In genomic region chr19:25381972-25382371, GRCm38 (mm10) we compare ENCODE assay signal across 12 mouse cellular contexts.
DNase-seq lines count a peak whose midpoint lies in the region; ATAC-seq and TF ChIP-seq lines count a peak whose summit lies in the region.
"Had no signal": no experiment of that assay in that cellular context is flagged by ENCODE, and none has a peak within 500 bp of the region (broad histone marks: within the 10 kb centered on the region; RNA-seq: fewer than 3 reads in every experiment).

No protein-coding gene starts in this region.

- H3K27ac ChIP-seq in heart, postnatal 0 days (ENCODE audit: low read depth), result peak overlapping the region; percentile 64
- peak overlapping the region; percentile 25; the same call in 1 of the 2 replicates for H3K27ac ChIP-seq in embryonic facial prominence, embryonic 12.5 days
- peak overlapping the region; percentile 77 for H3K27ac ChIP-seq in intestine, embryonic 14.5 days (ENCODE audit: low read depth)
- peak overlapping the region; percentile 80 for H3K27ac ChIP-seq in liver, embryonic 15.5 days (replicated peaks)
- H3K27ac ChIP-seq: hindbrain, embryonic 13.5 days; neural tube, embryonic 12.5 days had no signal

- H3K9me3 ChIP-seq in heart, postnatal 0 days (replicated peaks; ENCODE audit: control insufficient read depth, low read length), result no peaks in the 10 kb centered on the region
- no peaks in the 10 kb centered on the region for H3K9me3 ChIP-seq in embryonic facial prominence, embryonic 12.5 days
- H3K9me3 ChIP-seq in intestine, embryonic 14.5 days (ENCODE audit: control insufficient read depth, low read length), result no peaks in the 10 kb centered on the region
- no peaks in the 10 kb centered on the region for H3K9me3 ChIP-seq in liver, embryonic 15.5 days (replicated peaks)
- H3K9me3 ChIP-seq: hindbrain, embryonic 13.5 days; neural tube, embryonic 12.5 days had no signal

- WGBS in heart, postnatal 0 days, result 17% methylated on average over 7 of the region's 7 CpGs
- 41% methylated on average over 7 of the region's 7 CpGs for WGBS in embryonic facial prominence, embryonic 12.5 days
- WGBS in intestine, embryonic 14.5 days, result 11% methylated on average over 7 of the region's 7 CpGs
- WGBS in liver, embryonic 15.5 days (ENCODE audit: insufficient replicate concordance), result 24% methylated on average over 7 of the region's 7 CpGs

- H3K4me3 ChIP-seq in heart, postnatal 0 days (ENCODE audit: low read depth, low read length), result no peak overlapping the region
- no peak overlapping the region for H3K4me3 ChIP-seq in embryonic facial prominence, embryonic 12.5 days
- 0 out of 2 replicates have a peak overlapping the region, but pooled peaks have one; percentile 8 for H3K4me3 ChIP-seq in intestine, embryonic 14.5 days (ENCODE audit: low read depth, low read length)
- peak overlapping the region; percentile 35 for H3K4me3 ChIP-seq in liver, embryonic 15.5 days (replicated peaks)
- H3K4me3 ChIP-seq: hindbrain, embryonic 13.5 days; neural tube, embryonic 12.5 days had no signal

- ATAC-seq in heart, postnatal 0 days (ENCODE audit: insufficient read depth, low read depth), result no peak
- no peak for ATAC-seq in embryonic facial prominence, embryonic 12.5 days (ENCODE audit: insufficient number of reproducible peaks, insufficient read depth, low FRiP score, low TSS enrichment)
- ATAC-seq in intestine, embryonic 14.5 days (replicated peaks; ENCODE audit: low FRiP score, low TSS enrichment, low read depth), result peak; percentile 86
- ATAC-seq in liver, embryonic 15.5 days (ENCODE audit: insufficient read depth), result peak; percentile 88
- ATAC-seq: Patski had no signal

- TF ChIP-seq CTCF in heart, postnatal 0 days (IDR thresholded peaks at IDR 0.05; ENCODE audit: low read depth), result no peak

- no peak overlapping the region; the same call in 1 of the 2 replicates for H3K9ac ChIP-seq in heart, postnatal 0 days (replicated peaks; ENCODE audit: low read depth, low read length)
- H3K9ac ChIP-seq in embryonic facial prominence, embryonic 12.5 days, result no peak overlapping the region
- H3K9ac ChIP-seq in intestine, embryonic 14.5 days (ENCODE audit: low read length), result no peak overlapping the region
- no peak overlapping the region for H3K9ac ChIP-seq in liver, embryonic 15.5 days
- H3K9ac ChIP-seq: hindbrain, embryonic 13.5 days; neural tube, embryonic 12.5 days had no signal

- no peak for TF ChIP-seq EP300 in heart, postnatal 0 days (IDR thresholded peaks at IDR 0.05; ENCODE audit: low read depth)

- peaks cover 33% of the 10 kb centered on the region for H3K4me1 ChIP-seq in heart, postnatal 0 days (ENCODE audit: control insufficient read depth, insufficient read depth)
- H3K4me1 ChIP-seq in embryonic facial prominence, embryonic 12.5 days, result peaks cover 17% of the 10 kb centered on the region
- H3K4me1 ChIP-seq in intestine, embryonic 14.5 days (replicated peaks; ENCODE audit: control insufficient read depth, insufficient read depth, low read length), result peaks cover 21% of the 10 kb centered on the region; the same call in 1 of the 2 replicates
- peaks cover 9% of the 10 kb centered on the region for H3K4me1 ChIP-seq in liver, embryonic 15.5 days (replicated peaks)

- no peaks in the 10 kb centered on the region for H3K27me3 ChIP-seq in heart, postnatal 0 days (ENCODE audit: control insufficient read depth, insufficient read depth, low read length)
- H3K27me3 ChIP-seq in embryonic facial prominence, embryonic 12.5 days, result 0 out of 2 replicates have a peak, but pooled peaks cover 2% of the 10 kb centered on the region
- no peaks in the 10 kb centered on the region for H3K27me3 ChIP-seq in intestine, embryonic 14.5 days (replicated peaks; ENCODE audit: control insufficient read depth, insufficient read depth, low read length)
- H3K27me3 ChIP-seq in liver, embryonic 15.5 days, result no peaks in the 10 kb centered on the region
- H3K27me3 ChIP-seq: CH12.LX; hindbrain, embryonic 13.5 days; neural tube, embryonic 12.5 days; Patski had no signal

- intact Hi-C loops in left cerebral cortex, postnatal 10 days (cut with DNase I), result no loop called here

- no peak for DNase-seq in heart, postnatal 0 days (ENCODE audit: low spot score)
- DNase-seq in heart, adult 9 months (ENCODE audit: low spot score in 2 of 2), result no peak
- peak; percentile 67 for DNase-seq in intestine, embryonic 14.5 days (ENCODE audit: low spot score)
- no peak for DNase-seq in adrenal gland, postnatal 14 days
- DNase-seq in left cerebral cortex, postnatal 10 days (ENCODE audit: extremely low spot score in 1 of 2, low spot score in 2 of 2), result no peak

- peak overlapping the region; percentile 24 for H3K4me2 ChIP-seq in heart, postnatal 0 days (ENCODE audit: low read depth, low read length)
- no peak overlapping the region for H3K4me2 ChIP-seq in embryonic facial prominence, embryonic 12.5 days (replicated peaks)
- H3K4me2 ChIP-seq in intestine, embryonic 14.5 days (ENCODE audit: low read length), result peak overlapping the region; percentile 37
- H3K4me2 ChIP-seq in liver, embryonic 15.5 days, result peak overlapping the region; percentile 42
- H3K4me2 ChIP-seq: hindbrain, embryonic 13.5 days; midbrain, embryonic 11.5 days; neural tube, embryonic 12.5 days had no signal

- 0 out of 2 replicates have a peak, but pooled peaks cover 3% of the 10 kb centered on the region for H3K36me3 ChIP-seq in heart, postnatal 0 days (replicated peaks; ENCODE audit: control insufficient read depth, insufficient read depth, low read length)
- no peaks in the 10 kb centered on the region for H3K36me3 ChIP-seq in embryonic facial prominence, embryonic 12.5 days
- no peaks in the 10 kb centered on the region for H3K36me3 ChIP-seq in intestine, embryonic 14.5 days (ENCODE audit: control insufficient read depth, insufficient read depth, low read length)
- H3K36me3 ChIP-seq in liver, embryonic 15.5 days (replicated peaks), result no peaks in the 10 kb centered on the region
- H3K36me3 ChIP-seq: hindbrain, embryonic 13.5 days; neural tube, embryonic 12.5 days had no signal

Comparison
In these comparisons a context has a peak if more than half of its experiments do, and no peak if none do; other contexts are left out.
1. ATAC-seq: peak in intestine, embryonic 14.5 days (single experiment) and liver, embryonic 15.5 days (single experiment); none in heart, postnatal 0 days (single experiment) and embryonic facial prominence, embryonic 12.5 days (single experiment).
2. H3K27ac ChIP-seq: peak in every context shown above with its lines; median percentile 80 in liver, embryonic 15.5 days; 77 in intestine, embryonic 14.5 days; 64 in heart, postnatal 0 days; 25 in embryonic facial prominence, embryonic 12.5 days.
3. H3K4me3 ChIP-seq: peak in intestine, embryonic 14.5 days (single experiment) and liver, embryonic 15.5 days (single experiment); none in heart, postnatal 0 days (single experiment) and embryonic facial prominence, embryonic 12.5 days (single experiment).